Mouse (Mus musculus): Measurements from ENCODE around the gene Usp48.

The Usp48 gene

DNA sequence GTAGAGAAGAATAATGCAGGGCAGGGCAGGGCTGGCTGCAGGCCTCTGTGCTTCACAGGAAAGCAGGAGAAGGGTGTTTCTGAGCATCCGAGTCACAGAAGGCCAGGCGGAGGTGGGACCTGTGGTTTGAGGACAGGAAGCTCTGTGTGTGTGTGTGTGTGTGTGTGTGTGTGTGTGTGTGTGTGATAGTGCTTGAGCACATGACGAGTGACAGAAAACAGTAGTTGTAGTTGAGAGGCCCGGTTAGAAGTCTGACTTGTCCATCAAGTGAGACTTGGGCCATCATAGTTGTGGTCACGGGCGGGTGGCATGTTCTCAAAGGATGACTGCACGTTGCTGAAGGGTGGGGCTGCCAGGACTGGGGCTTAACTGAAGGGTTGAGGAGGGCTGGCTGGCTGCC, 16.1 kb downstream of the Usp48 start:
- DNase-seq (ENCODE audit: low spot score in 2 of 2) = peak; percentile 83 to 93

DNA sequence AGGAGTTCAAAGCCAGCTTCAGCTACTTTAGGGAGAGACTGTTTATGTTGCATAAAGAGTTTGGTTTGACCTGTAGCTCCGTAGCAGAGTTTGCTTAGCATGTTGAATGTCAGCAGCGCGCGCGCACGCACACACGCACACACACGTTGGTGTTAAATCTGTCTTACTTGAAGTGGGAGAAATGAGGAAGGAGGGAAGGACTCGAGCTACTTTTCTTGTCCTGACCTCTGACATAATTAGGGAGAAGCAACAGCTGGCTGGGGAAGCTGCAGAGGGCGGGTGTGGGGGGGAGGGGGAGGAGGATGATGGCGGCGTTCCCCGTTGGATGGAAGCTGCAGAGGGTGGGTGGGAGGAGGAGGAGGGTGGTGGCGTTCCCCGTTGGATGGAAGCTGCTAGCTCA, 16.7 kb downstream of the Usp48 start:
- no peak for DNase-seq (ENCODE audit: low spot score in 2 of 2)

DNA sequence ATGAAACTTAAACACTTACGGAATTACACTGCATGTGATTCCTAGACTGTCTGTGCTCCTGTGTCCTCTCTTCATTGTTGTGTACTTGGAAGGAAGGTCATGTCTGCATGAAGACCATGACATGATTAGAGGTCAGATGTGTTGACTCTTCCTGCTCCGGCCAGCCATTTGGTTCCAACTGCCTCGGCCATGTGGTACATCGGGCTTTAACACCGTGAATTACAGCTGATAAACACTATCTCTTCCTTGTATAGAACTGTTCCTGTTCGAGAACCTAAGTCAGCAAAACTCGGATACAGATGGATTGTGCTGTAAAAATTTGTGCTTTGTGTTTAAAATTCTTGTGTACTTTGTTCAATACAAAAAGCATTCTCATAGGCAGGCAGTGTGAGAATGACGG, 29.3 kb downstream of the Usp48 start:
- no peak for DNase-seq (ENCODE audit: low spot score in 2 of 2)

DNA sequence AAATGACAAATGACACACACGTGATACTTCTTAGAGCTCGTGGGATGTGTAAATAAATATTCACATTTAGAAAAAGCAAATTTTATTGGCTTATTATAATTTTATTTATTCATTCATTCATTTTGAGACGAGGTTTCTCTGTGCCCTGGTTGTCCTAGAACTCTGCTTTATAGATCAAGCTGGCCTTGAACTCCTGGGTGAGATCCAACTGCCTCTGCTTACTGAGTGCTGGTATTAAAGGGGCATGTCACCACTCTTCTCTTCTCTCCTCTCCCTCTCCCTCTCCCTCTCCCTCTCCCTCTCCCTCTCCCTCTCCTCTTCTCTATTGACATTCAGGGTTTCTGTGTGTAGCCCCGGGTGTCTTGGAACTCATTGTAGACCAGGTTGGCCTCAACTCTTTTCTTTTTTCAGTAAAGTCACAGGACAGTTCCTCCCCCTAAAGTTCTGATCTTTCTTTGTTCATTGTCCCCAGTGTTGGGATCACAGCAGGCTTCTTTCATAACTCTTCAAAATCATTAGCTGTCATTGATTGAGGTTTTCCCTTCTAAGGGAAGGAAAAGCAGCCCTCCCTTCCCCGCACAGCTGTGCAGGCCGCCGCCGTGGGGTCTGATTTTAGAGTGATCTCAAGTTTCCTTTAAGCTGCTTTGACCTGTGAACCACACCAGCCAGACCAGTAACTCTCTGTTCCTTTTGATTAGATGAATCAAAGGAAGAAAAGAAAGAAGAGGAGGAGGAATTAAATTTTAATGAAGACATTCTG, 34.1 kb downstream of the Usp48 start:
- DNase-seq (ENCODE audit: low spot score in 2 of 2) = no peak

DNA sequence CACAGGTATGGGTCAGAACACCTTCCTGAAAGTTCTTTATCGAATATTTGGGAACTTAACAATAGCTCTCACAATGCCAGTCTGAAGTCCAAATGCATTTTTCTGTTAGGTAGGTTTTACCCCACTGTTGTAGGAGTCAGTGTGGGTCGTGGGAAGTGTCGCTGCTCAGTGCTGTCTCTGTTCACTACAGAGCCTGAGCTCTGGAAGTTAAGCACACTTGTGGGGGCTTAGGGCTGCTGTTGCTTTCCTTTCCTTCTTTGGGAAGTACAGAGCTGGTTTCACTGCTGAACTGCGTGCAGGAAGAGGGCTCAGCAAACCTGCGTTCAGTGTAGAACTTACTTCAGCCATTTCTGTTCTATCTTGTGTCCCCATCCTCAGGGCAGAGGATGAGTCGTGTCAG, 34.8 kb downstream of the Usp48 start:
- no peak for DNase-seq (ENCODE audit: low spot score in 2 of 2)

DNA sequence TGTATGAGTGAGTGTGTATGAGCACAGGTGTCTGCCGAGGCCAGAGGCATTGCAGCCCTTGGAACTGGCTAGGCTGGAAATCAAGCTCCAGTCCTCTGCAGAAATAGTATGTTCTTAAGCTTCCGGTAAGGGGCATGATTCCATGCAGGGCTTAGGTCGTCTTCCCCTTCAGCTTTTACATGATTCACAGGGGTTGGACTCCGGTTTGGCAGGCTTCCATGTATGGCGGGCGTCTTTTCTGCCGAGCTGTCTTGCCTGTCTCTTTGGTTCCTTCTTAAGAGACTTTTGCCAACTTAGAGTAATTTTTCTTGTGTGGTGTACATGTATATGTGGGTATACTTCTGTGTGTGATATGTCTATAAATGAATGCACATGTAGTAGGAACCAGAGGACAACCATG, 35.8 kb downstream of the Usp48 start:
- no peak for DNase-seq (ENCODE audit: low spot score in 2 of 2)

DNA sequence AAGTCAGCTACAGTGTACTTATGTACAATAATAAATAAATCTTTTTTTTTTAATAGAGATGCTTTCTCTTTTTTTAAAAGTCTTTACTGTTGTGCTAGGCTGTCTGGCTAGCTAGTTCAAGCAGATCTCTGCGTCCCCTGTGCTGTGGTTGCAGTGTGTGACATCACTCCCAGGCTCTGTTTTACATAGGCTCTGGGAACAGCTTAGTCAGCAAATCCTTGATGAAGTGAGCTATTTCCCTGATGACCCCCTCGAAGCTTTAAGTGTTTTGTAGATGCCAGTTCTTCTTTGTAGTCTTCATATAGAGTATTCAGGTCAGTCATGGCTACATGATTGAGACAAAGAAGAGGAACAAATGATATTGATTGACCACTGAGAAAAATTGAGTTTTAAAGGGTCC, 36.6 kb downstream of the Usp48 start:
- DNase-seq (ENCODE audit: low spot score in 2 of 2) = no peak

DNA sequence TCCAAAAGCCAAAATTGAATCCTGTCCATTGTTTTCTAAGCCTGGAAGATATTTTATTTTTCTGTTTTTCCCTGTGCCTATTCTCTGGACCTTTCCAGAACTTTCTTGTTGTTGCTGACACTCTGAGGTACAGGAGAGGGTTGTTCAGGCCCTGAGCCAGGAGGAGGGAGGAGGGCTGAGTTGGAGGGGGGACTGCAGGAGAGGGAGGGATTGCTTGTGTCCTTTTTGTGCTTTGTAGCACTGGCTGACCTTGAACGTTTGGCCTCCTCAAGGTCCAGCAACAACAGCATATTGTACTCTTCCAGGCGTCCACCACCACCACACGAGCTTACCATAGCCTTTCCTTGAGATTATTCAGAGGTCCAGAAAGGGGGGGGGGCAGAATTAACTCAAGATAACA, 38.0 kb downstream of the Usp48 start:
- no peak for DNase-seq (ENCODE audit: low spot score in 2 of 2)

DNA sequence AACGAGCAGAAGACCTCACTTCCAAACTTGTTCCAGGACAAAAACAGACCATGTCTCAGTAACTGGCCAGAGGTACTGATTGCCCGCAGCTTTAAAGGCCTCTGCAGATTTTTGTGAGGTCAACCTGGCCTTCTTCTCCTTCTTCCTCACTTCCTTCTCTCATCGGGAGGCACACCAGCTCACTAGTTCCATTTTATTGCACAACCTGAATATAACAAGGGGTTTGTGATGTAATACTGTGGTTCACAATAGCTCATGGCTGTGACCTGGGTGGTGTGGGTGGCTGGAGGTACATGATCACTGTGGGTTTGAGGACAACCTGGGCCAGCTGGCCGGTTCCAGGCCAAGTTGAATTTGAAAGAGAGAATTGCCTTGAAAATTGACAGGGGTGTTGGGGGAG, 39.8 kb downstream of the Usp48 start:
- DNase-seq (ENCODE audit: low spot score in 2 of 2) = no peak

DNA sequence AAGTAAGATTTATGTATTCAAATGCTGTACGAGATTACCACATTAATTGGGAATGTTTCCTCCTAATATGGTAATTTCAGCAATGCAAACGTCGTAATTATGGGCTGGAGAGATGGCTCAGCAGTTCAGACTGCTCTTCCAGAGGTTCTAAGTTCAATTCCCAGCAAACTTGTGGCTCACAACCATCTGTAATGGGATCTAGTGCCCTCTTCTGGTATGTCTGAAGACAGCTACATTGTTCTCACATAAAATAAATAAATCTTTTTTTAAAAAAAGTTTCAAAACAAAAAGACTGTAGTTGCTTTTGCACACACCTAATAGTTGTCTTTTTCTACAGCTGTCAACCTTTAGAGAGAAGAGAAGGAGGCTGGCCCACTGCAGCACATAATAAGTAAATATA, 43.0 kb downstream of the Usp48 start:
- DNase-seq (ENCODE audit: low spot score in 2 of 2) = no peak

DNA sequence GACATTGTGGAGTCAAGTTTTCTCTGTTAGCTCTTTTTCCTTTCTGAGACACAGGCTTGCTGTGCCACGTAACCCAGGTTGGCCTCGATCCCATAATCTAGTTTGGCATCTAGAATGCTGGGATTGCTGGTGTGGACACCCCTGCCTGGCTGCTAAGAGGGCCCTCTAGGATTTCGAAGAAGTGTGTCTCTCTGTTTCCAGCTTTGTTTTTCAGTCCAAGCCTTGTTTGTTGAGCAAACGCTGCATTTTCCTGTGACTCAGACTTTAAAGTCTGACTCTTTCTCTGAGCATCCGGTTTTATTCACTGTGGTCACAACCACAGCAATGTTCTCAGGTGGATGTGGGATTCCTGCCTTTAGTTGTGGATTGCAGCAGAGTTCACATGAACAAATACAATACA, 48.0 kb downstream of the Usp48 start:
- DNase-seq (ENCODE audit: low spot score in 2 of 2) = peak; percentile 7 to 15

DNA sequence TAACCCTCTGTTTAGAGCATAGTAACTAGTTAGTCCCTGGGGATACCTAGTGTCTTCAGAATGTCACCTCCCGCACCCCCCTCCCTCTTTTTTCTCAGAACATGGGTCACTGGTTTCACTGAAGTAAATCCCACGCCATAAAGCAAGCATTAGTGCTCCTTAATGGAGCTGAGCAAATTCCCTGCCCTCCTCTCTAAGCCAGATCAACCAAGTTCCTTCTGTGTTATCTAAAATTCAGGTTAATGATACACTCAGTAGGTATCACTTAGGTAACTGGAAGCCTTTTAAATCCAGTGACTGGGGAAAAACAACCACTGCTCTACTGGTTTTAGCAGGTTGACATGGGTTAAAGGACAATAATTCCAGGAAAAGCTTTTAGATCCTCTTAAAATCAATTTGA, 48.5 kb downstream of the Usp48 start:
- DNase-seq (ENCODE audit: low spot score in 2 of 2) = no peak

DNA sequence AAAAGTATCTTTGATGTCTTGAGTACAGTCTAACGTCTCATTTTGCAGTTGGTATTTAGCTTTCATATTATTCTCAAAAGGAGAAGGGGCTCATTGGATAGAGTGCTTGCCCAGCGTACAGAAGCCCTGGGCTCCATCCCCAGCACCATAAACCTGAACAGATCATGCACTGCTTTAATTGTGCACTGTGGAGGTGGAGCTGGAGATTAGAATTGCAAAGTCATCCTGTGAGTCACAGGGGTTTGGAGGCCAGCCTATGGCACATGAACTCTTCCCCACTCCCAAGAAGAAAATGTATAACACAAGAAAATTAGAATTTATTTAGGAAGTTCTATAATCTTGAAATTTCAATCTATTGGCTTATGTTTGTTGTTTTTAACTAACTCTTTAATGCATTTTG, 49.9 kb downstream of the Usp48 start:
- no peak for DNase-seq (ENCODE audit: low spot score in 2 of 2)

DNA sequence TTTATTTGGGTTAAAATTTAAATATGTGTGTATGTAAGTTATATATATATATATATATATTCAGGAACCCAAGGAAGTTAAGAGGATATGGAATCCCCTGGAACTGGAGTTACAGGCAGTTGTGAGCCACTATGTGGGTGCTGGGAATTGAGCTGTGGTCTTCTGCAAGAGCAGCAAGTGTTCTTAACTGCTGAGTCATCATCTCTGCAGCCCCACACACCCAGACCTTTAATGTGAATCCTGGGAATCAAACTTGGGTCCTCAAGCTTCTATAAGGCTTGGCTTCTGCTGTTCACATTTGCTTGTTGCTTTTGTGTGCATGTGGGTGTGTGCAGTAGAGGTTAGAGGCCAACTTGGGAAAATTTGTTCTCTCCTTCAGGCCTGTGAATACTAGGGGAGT, 52.7 kb downstream of the Usp48 start:
- no peak for DNase-seq (ENCODE audit: low spot score in 2 of 2)

DNA sequence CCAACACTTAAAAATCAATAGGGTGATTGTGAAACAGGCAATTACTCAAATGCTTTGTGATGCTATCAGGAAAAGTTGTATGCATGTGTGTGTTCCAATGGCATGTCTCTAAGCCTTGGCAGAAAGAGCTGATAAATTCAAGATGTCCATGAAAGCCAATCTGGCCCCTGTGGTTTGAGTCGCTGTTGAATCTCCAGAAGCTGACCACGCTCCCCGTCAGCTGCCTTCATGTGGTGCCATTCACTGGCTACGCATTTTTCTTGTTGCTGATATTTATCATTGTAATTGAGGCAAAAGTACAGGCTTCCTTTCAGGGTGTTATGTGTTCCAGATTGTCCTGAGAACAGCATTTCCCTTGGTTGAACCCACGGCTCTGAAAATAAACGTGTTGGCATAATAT, 54.1 kb downstream of the Usp48 start:
- no peak for DNase-seq (ENCODE audit: low spot score in 2 of 2)

DNA sequence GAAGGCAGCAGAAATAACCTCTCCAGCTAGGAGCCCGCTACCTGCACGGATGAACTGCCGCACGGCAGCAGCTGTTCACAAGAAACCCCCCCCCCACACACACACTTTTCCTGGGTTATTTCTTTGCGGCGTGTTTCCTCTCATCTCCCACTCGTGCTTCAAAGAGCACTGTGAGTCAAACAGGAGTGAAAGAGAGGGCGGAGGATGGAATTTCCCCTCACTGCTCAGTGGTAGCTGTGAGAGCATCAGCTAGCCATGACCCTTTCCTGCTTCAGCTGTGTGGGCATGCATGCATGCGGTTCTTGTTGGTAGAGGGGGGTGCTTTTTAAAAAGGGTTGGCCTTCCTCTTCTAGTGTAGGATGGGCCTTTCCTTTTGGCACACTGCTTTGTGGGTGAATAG, 54.7 kb downstream of the Usp48 start:
- DNase-seq (ENCODE audit: low spot score in 2 of 2) = no peak

DNA sequence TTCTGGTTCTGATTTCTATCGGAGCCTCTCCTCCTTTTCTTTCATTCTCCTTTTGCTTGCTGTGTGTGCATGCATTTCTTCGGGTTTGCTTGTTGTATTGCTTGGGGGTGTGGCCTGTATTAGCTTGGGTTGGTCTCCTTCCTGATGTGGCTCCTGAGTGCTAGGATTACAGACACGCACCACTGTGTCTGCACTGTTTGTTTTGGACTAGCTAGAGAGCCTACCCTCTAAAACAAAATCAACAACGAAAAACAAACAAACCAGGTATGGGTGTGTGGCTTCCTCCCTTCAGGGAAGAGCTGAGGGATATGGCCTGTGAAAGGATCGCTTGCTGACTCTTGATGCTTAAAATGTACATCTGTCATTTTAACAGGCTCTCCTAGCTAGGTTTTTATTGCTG, 57.4 kb downstream of the Usp48 start:
- DNase-seq (ENCODE audit: low spot score in 2 of 2) = no peak

DNA sequence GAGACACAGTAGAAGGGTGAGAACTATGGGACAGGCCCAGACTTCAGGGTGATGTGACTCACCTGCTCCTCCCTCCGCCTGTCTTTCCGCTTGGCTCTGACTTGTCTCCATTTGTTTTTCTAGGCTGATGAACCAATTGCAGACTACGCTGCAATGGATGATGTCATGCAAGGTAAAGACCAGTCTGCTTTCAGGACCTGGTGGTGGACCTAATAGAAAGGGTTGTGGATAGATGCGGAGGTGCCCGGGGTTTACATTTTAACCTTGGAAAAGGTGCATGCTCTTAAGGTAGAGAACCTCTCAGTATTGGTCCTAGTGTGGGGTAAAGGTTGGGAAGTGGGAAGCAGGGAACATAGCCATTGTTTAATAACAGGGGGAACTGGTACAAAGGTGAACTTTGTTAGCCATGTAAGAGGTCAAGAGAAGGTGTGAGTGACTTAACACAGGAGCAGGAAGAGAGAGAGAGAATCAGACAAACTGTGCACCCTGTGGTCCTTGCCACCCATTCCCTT, 59.3 kb downstream of the Usp48 start:
- no peak for DNase-seq (ENCODE audit: low spot score in 2 of 2)

DNA sequence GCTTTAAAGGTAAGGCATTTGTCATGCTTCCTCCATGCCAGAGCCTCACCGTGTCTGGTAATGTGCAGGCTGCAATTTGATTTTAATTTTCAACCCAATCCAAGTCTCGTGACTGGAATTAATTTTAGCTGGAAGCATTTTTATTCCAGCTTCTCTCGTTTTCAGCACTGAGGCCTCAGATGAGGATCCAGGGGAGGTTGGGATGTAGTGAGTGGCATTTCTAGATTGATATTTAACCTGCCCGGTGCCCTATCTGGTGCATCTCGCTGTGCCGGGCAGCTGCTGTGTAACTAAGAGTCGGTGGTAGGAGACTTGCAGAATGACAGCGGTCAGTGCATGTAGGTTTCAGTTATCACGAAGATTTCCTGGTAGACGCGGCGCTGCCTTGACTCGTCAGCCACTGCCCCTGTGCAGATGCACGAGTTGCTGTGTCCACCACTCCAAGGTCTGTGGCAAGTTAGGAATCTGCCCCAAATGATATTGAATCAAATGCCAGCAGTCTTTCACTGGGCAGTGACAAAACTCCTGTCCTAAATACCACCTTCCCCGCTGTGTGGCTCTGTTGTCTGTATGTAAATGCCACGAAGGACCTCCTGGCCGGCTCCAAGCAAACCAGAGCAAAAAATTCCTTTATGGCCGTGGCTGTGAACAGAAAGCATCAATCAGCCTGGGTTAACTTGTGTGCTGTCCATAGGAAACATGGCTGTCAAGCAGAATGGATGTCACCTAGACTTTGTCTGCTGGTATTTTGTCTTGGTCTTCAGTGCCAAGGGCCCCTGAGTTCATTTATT, 61.9 kb downstream of the Usp48 start:
- no peak for DNase-seq (ENCODE audit: low spot score in 2 of 2)

DNA sequence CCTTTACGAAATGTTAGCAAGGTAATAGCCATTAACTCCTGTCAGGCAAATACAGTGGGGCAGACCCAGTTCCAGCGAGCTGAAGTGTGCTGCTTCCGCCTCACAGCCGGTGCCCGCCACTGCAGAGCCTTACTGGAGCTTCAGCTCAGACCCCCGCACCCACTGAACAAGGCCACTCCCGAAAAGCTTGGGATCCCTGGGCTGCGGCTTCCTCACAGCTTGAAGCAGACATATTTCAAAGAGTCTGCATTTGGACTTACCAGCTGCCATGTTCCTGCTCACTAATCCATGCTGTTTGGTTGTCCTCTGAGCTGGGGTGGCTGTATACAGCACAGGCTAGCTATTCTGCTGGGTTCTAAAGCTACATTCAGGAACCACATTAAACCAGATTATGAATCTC, 64.1 kb downstream of the Usp48 start:
- no peak for DNase-seq (ENCODE audit: low spot score in 2 of 2)

DNA sequence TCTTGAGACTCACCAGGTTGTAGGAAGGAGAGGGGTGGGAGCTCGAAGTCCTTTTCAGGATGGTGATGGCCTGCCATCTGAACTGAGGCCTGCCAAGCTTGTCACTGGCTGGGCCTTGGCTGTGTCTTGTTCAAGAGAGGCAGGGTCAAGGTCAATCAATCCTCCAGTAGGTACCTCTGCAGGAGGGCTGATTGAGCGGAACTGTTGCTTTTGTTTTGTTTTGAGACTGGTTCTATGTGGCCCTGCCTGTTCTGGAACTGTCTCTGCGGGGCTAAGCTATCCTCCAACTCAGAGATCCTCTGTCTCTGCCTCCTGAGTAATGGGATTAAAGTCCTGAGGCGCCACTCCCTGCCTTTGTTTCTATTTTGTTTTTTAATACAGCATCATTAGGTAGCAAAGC, 66.0 kb downstream of the Usp48 start:
- no peak for DNase-seq (ENCODE audit: low spot score in 2 of 2)

DNA sequence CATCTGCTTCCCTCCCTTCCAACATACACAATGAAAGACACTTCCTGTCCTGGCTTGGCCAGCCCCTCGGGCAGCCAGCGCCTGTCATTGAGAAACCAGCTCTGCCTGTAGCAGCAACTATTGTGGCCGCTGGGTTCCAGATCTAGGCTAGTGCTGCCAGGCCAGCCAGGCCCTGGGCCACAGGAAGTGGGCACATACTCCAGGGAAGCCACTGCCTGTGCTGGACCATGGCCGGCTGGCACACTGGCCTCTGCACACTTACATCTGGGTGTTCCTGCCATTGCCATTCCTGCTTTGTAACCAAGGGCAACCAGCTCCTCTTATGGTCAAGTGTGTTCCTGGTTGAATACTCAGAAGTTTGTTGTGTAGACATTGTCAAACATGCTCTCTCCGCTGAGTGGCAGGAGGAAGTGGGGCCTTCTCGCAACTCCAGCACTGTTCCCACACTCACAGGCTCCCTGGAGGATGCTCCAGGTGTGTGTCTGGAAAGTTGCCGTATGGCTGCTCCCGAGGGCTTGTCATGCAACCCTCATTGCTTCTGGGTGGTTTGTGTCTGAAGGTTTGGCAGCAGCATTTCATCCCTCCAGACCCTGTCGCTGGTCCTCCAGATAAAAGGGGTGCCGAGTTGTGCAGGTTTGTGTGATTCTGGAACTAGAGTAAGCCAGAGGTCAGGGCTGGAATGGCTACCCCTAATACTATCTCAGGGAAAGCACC, 67.0 kb downstream of the Usp48 start:
- no peak for DNase-seq (ENCODE audit: low spot score in 2 of 2)

DNA sequence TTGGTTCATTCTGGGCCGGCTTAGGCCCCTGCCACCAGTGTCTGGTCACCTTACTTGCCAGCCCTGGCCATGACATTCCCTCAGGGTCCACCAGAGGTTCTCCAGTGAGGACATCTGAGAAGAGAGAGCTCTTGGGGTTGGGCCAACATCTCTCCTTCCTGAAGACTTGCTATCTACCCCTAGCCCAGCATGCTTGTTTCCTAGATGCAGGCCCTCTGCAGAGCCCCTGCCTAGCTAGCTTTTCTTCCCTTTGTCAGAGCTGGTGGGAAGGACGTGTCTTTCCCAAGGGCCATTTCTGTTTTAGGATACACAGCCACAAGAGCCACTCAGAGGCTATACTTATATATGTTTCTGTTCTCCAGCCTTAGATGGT, 67.5 kb downstream of the Usp48 start:
- no peak for DNase-seq (ENCODE audit: low spot score in 2 of 2)
